Mouse (Mus musculus) lung, adult 10 weeks (tissue): ENCODE measurements around the gene Prkab2. TPM values are rescaled to one million over a fixed set of nuclear protein-coding genes. Genes with fewer than 3 reads are reported as not detected.

ENCODE experiments used
- polyA plus RNA-seq: library from polyadenylated mRNA; stranded (reverse); fragments of 350-450 nt; fragmentation: Illumina TruSeq; extraction: RNeasy Lipid Tissue Mini Kit (QIAGEN cat#74804); gene quantifications from one replicate; pipeline ENCODE4 v1.2.3, GENCODE M21; 2014; ENCODE audit warnings: low read depth, low replicate concordance; ENCODE audit not compliant: insufficient read depth

The Prkab2 gene
- 3.7 TPM for polyA plus RNA-seq

GRCm38 (mm10) chr3:97657655-97658411, at the start of gene Prkab2:
TSS of gene Prkab2 (plus strand) at chr3:97658193.

GRCm38 (mm10) chr3:97609845-97610410, 48.1 kb upstream of the Prkab2 start, which contains the start of gene Chd1l:
TSS of gene Chd1l (minus strand) at chr3:97610203.

DNA sequence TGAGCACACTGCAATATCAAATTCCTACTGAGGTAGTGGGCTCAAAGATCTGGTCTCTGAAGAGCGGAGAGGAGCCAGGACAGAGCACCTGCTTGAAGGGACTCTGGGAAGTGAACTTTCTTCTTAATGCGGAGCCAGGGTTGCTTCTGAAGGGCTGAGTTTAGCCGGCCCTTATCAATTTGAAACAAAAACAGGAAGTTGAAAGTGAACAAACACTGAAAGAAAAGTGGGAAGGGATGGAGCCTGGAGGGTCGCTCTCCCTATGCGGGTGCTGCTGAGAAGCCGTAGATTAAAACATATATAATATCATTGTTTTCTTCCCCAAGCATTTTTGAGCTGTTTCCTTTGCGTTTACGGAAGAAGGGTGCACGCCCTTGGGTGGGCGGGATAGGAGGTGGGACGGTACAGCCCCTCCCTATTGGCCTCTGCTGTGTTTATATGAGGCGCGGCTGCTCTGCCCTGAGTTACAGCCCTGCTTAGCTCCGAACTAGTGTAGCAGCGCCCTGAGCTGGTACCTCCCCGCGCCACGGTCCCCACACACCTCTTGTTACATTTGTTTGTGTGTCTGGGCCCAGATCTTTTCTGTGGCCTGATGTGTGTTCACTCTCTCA, 29.5 kb upstream of the Prkab2 start, which contains the start of gene Fmo5:
Gene Fmo5 (plus strand): TSS at position 414 of the 611 bp plus-strand sequence.

DNA sequence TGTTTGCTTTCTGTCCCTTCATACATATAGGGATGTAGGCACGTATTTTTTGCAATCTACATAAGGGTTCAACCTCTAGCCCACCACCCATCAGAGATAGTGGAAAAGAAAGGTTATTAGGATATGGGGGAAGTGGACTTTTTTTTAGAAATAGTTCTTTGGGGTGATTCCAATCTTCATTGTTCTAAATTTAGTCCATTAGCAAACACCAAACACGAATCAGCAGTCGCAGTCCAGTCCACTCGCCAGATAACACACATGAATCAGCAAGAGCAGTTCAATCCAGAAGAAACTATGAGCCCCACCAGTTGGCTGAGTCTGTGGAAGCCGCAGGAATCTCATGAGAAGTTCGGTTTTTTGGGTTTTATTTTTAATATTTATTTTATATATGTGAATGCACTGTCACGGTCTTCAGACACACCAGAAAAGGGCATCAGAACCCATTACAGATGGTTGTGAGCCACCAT, 16.7 kb downstream of the Prkab2 start, which contains the start of gene Gm17651:
Gene Gm17651 (minus strand): TSS at position 51 of the 467 bp plus-strand sequence.

Other genes with a start within 250 kb of the Prkab2 start
- not detected for gene Olfr1402, start 236.2 kb upstream of the Prkab2 start, polyA plus RNA-seq
- gene Chd1l, start 48.0 kb upstream of the Prkab2 start, polyA plus RNA-seq, result 6.5 TPM
- gene Fmo5, start 29.4 kb upstream of the Prkab2 start, polyA plus RNA-seq, result 13.9 TPM
- not detected for gene Gm17651, start 16.5 kb downstream of the Prkab2 start, polyA plus RNA-seq
- 21.5 TPM for gene Pde4dip, start 230.5 kb downstream of the Prkab2 start, polyA plus RNA-seq
- gene Sec22b, start 243.0 kb downstream of the Prkab2 start, polyA plus RNA-seq, result 57.0 TPM